In genomic region chr6:53820486-53820985, GRCm38 (mm10) we compare ENCODE assay signal across 8 mouse cellular contexts. TPM values are rescaled to one million over a fixed set of nuclear protein-coding genes. Genes with fewer than 3 reads are reported as not detected.
A peak's percentile ranks its signal among the peaks of the same experiment; 100 is the strongest.
DNase-seq lines count a peak whose midpoint lies in the region; ATAC-seq and TF ChIP-seq lines count a peak whose summit lies in the region.

Gene Tril (minus strand): TSS chr6:53820830.

- no peak; the same call in 1 of the 2 replicates for TF ChIP-seq POLR2A in cortical plate, adult 2 months (IDR thresholded peaks at IDR 0.05; ENCODE audit: extremely low read depth, insufficient read depth, low read length)
- no peak; the same call in 1 of the 2 replicates for TF ChIP-seq POLR2A in small intestine, adult 2 months (IDR thresholded peaks at IDR 0.05; ENCODE audit: low read depth, low read length)

- peak; percentile 60 for ATAC-seq in hindbrain, embryonic 15.5 days (ENCODE audit: low FRiP score, low read depth)

- DNase-seq in adrenal gland, postnatal 14 days = peak; percentile 83
- peak; percentile 57 to 67 for DNase-seq in gastrocnemius, adult 8-10 months (ENCODE audit: low spot score in 2 of 2)
- DNase-seq in left cerebral cortex, adult 8-10 months (ENCODE audit: low spot score in 2 of 2) = peak; percentile 42 to 45
- peak; percentile 73 for DNase-seq in lung, postnatal 36 days
- no peak for DNase-seq in thymus, adult 18-20 months

- H3K9ac ChIP-seq in hindbrain, embryonic 15.5 days = peak within 1 kb of the TSS; percentile 60

- peak within 1 kb of the TSS; percentile 92 for H3K4me2 ChIP-seq in hindbrain, embryonic 15.5 days

- no peaks in the 10 kb centered on the region for H3K9me3 ChIP-seq in hindbrain, embryonic 15.5 days

- peak within 1 kb of the TSS; percentile 90 for H3K27ac ChIP-seq in cortical plate, adult 2 months (ENCODE audit: insufficient read depth, low read length)
- H3K27ac ChIP-seq in hindbrain, embryonic 15.5 days (replicated peaks) = peak within 1 kb of the TSS; percentile 84
- H3K27ac ChIP-seq in small intestine, adult 2 months (ENCODE audit: insufficient read depth, low read depth, low read length) = peak within 1 kb of the TSS; percentile 59

- TF ChIP-seq CTCF in cortical plate, adult 2 months (IDR thresholded peaks at IDR 0.05; ENCODE audit: extremely low read depth, insufficient read depth, low read length) = no peak
- TF ChIP-seq CTCF in small intestine, adult 2 months (IDR thresholded peaks at IDR 0.05; ENCODE audit: extremely low read depth, insufficient read length, insufficient replicate concordance, low read depth, low read length) = no peak

- peaks cover 34% of the 10 kb centered on the region for H3K27me3 ChIP-seq in hindbrain, embryonic 15.5 days
- peaks cover 30% of the 10 kb centered on the region for H3K27me3 ChIP-seq in small intestine, adult 2 months (ENCODE audit: control insufficient read depth, insufficient read depth, low read length)

- peak within 1 kb of the TSS; percentile 40 for H3K4me3 ChIP-seq in cortical plate, adult 2 months (ENCODE audit: insufficient read depth, low read length)
- peak within 1 kb of the TSS; percentile 53 for H3K4me3 ChIP-seq in hindbrain, embryonic 15.5 days
- H3K4me3 ChIP-seq in small intestine, adult 2 months (ENCODE audit: low read depth, low read length) = peak within 1 kb of the TSS; percentile 58

- 0 out of 2 replicates have a peak, but pooled peaks cover 1% of the 10 kb centered on the region for H3K4me1 ChIP-seq in cortical plate, adult 2 months (ENCODE audit: control insufficient read depth, insufficient read depth, low read length)
- peaks cover 45% of the 10 kb centered on the region for H3K4me1 ChIP-seq in hindbrain, embryonic 15.5 days (replicated peaks)
- H3K4me1 ChIP-seq in small intestine, adult 2 months (ENCODE audit: control insufficient read depth, insufficient read depth, insufficient read length, low read length) = peaks cover 18% of the 10 kb centered on the region

- WGBS in hindbrain, embryonic 15.5 days = under 1% methylated on average over 43 of the region's 43 CpGs
- WGBS in small intestine, adult 2 months = 1% methylated on average over 43 of the region's 43 CpGs

- no peaks in the 10 kb centered on the region for H3K36me3 ChIP-seq in hindbrain, embryonic 15.5 days
- no peaks in the 10 kb centered on the region for H3K36me3 ChIP-seq in small intestine, adult 2 months (ENCODE audit: control insufficient read depth, insufficient read depth, low read length)

RNA-seq across cellular contexts. Expression of gene Tril, which starts in this region (rescaled TPM):
- total RNA-seq in adrenal gland, postnatal 14 days (2021) = 11.1 and 13.3 TPM in 2 replicates
- polyA plus RNA-seq in cortical plate, adult 2 months (2012; rRNA removed) = 27.7 and 28.1 TPM in 2 replicates
- total RNA-seq in gastrocnemius, adult 8-10 months (2022) = 1 to 10 TPM; 1.1 to 1.5 (median 1.3) TPM
- polyA plus RNA-seq in hindbrain, embryonic 15.5 days (2015; fragmentation: Nextera tagmentation; extraction: Ambion mirVana) = 17.8 and 18.8 TPM in 2 replicates
- 10 to 100 TPM; 31.0 to 37.3 (median 34.4) TPM for total RNA-seq in left cerebral cortex, adult 8-10 months (2022)
- 4.2 and 8.2 TPM in 2 replicates for polyA plus RNA-seq in small intestine, adult 2 months (2012; rRNA removed)

Comparison
In these comparisons a context has a peak if more than half of its experiments do, and no peak if none do; other contexts are left out.
1. DNase-seq: peak in adrenal gland, postnatal 14 days (single experiment), gastrocnemius, adult 8-10 months (2 of 2), left cerebral cortex, adult 8-10 months (2 of 2) and lung, postnatal 36 days (single experiment); none in thymus, adult 18-20 months (0 of 2).
2. Peak in every context shown above with its lines, with median percentiles within 50 percentile points of each other: H3K27ac ChIP-seq and H3K4me3 ChIP-seq.